Mouse (Mus musculus) ES-Bruce4 (cell line): ENCODE data around the gene Abhd15.
"Not testable (repeated sequence)": the region's sequence is repeated elsewhere in the genome, so short reads cannot be mapped to it uniquely, and the experiment has no call there.

Experiments
- CTCF ChIP-seq: IDR thresholded peaks from one replicate; pipeline ENCODE4 v1.8.1; 2011; ENCODE audit warnings: low read depth, low read length
- EP300 ChIP-seq: IDR thresholded peaks from 2 replicates; pipeline ENCODE4 v1.6.1; 2011; ENCODE audit warnings: low read depth, low read length; ENCODE audit not compliant: insufficient read depth
- POLR2A ChIP-seq: IDR thresholded peaks from one replicate; pipeline ENCODE4 v1.8.1; 2011; ENCODE audit warnings: low read length; ENCODE audit not compliant: insufficient read depth

DNA sequence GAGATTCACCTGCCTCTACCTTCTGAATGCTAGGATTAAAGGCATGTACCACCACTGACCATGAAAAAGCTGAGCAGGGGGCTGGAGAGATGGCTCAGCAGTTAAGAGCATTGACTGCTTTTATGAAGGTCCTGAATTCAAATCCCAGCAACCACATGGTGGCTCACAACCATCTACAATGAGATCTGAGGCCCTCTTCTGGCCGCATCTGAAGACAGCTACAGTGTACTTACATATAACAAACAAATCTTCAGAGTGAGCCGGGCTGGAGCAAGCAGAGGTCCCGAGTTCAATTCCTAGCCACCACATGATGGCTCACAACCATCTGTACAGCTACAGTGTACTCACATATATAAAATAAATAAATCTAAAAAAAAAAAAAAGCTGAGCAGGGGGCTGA, 13.5 kb downstream of the Abhd15 start:
- not testable (repeated sequence) for TF ChIP-seq CTCF, POLR2A, EP300
